Mouse (Mus musculus): ENCODE results near the gene Il11ra1. TPM values are rescaled to one million over a fixed set of nuclear protein-coding genes. Genes with fewer than 3 reads are reported as not detected.

Gene Il11ra1
- total RNA-seq (2023), result 1 to 10 TPM; 5.4 TPM

GRCm38 (mm10) chr4:41699783-41700182 is at the start of gene Il11ra1:
Il11ra1 (plus strand) TSS chr4:41699989.

GRCm38 (mm10) chr4:41696930-41697841 is 2.6 kb upstream of the Il11ra1 start, which contains the start of gene Cntfr:
Cntfr (minus strand) TSS chr4:41697089.

DNA sequence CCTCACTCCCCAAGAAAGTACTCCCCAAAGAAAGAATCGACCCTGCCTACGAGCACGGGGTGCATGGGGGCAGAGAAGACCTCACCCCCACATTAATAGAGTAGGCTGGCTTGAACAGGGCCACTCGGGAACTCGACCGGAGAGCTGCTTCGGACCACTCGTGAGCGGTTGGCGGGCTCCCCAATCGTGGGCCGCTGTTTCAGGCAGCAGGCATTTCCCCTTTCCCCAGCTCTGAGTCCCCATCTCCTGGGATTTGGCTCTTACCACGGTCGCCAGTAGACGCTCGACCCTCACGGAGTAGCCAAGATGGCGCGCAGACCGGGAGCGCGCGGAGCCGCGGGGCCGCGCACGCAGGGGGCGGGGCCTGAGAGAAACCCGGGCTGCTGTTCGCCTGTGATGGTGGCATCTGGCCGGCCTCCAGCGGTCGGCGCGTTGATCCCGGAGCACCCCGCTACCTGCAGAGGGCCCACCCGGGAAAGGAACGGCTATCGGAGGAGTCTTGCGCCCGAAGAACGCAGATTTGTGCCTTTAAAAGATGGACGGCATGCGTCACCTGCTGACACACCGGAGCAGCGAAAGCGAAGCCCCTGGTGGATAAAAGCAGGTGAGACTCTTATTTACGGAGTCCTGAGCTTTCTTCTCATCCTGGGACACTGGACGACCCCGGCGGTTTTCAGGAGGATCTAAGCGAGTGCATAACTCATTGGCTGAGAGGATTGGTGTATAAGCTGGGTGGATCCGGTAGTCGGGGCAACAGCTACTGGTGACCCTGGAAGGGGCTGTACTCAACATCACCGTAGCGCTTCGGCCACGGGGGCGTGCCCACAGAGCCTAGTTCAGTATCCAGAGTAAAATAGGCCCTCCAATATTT is 13.6 kb downstream of the Il11ra1 start, which contains the start of gene Rpp25l:
TSS of gene Rpp25l (minus strand) at position 338 of the 871 bp plus-strand sequence.

DNA sequence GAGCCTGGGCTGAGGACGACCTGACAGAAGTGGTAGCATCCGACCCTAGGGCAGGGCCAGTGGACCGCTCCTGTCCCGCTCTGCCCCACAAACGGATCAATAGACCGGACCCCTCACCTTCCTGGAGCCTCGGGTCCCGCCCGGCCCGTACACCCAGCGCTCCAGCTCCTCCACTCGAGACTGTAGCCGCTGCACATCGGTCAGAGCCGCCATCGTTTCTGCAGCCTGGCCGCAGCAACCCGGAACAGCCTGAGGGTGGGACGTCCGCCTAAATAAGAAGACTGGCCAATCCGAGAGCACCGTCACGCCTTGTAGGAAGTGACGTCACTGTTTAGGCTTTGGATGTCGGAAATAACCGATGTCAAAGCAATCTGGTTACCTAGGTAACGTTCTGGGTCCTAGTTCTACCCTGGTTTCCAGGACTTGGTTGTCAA is 23.1 kb downstream of the Il11ra1 start, which contains the start of gene Dctn3:
TSS of gene Dctn3 (minus strand) at position 253 of the 434 bp plus-strand sequence.

DNA sequence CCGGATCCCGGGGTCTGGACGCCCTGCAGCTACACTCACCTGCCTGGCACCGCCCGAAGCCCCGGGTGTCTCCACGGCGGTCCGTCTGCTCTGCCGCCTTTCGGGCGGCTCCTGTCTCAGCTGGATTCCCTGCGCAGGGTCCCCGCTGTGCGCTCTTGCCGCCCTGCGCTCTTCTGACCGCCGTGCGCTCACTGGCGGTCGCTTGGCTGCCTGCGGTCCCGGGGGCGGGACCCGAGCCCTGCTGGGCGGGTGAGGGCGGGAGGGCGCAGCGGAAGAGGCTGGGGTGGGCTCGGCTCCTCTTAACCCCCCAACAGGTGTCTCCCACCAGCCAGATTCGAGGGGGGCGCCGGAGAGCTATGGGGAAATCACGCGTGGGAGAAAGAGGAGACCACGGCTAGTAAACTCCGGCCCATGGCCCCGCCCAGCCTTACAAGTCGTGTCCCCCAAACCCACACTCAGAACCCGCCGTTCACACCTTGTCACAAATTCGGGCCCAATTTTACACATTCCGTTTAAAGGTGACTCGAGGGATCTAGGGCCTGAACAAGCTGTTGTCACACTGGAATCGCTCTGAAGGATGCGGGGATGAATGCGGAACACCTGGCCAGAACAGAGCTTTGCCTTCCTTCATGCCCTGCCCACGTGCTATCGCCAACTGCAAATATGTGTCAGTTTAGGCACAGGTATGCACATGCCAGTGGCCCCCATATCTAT is 31.4 kb downstream of the Il11ra1 start, which contains the start of gene Arid3c:
TSS of gene Arid3c (minus strand) at position 91 of the 714 bp plus-strand sequence.

DNA sequence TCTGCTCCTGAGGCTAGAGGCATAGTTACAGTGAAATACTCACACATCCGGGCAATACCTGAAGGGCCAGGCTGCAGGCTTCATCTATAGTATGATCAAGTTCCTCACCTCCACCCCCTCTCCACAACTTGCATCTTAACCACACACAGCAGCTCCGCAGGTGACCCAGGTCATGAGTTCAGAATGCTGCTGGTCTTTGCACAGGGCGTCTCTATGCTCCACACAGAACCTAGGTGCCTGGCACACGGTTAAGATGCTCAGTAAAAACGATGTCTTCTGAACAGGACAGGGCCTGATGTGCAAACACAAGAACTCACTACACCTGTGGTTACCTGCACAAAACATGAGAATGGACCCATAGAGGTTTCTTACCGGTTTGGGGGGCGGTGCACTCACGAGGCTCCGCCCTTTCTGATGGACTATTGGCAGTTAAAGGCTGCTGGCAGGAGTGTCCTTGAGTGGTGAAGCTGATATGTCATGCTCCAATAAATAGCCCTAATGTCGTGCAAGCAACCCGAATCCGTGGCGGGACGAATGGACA is 55.1 kb downstream of the Il11ra1 start, which contains the start of gene Galt:
TSS of gene Galt (plus strand) at position 432 of the 541 bp plus-strand sequence.

GRCm38 (mm10) chr4:41755338-41756305 is 55.8 kb downstream of the Il11ra1 start, which contains the start of gene Sigmar1:
Sigmar1 (minus strand) TSS chr4:41756157.

GRCm38 (mm10) chr4:41774002-41774401 is 74.2 kb downstream of the Il11ra1 start, which contains the start of gene Ccl27a:
Ccl27a (minus strand) TSS chr4:41774247.

Other genes with a start within 250 kb of the Il11ra1 start
- gene Kif24, start 235.1 kb upstream of the Il11ra1 start, total RNA-seq (2023), result 1 to 10 TPM; 8.9 TPM
- 1 to 10 TPM; 3.6 to 6.1 TPM for gene Nudt2, start 234.8 kb upstream of the Il11ra1 start, total RNA-seq (2023)
- gene AI464131, start 196.9 kb upstream of the Il11ra1 start, total RNA-seq (2023), result not detected
- not detected for gene 1110017D15Rik, start 182.7 kb upstream of the Il11ra1 start, total RNA-seq (2023)
- gene Fam219a, start 130.5 kb upstream of the Il11ra1 start, total RNA-seq (2023), result 10 to 100 TPM; 20.7 to 23.3 TPM
- gene Dnaic1, start 130.2 kb upstream of the Il11ra1 start, total RNA-seq (2023), result not detected
- not detected for gene Enho, start 59.7 kb upstream of the Il11ra1 start, total RNA-seq (2023)
- not detected for gene Cntfr, start 2.9 kb upstream of the Il11ra1 start, total RNA-seq (2023)
- gene Rpp25l, start 13.5 kb downstream of the Il11ra1 start, total RNA-seq (2023), result 10 to 100 TPM; 19.5 to 27.9 TPM
- 10 to 100 TPM; 66.2 to 72.3 TPM for gene Dctn3, start 23.2 kb downstream of the Il11ra1 start, total RNA-seq (2023)
- not detected for gene Arid3c, start 31.2 kb downstream of the Il11ra1 start, total RNA-seq (2023)
- 10 to 100 TPM; 26.2 to 27.0 TPM for gene Galt, start 55.2 kb downstream of the Il11ra1 start, total RNA-seq (2023)
- 10 to 100 TPM; 17.4 to 21.0 TPM for gene Sigmar1, start 56.2 kb downstream of the Il11ra1 start, total RNA-seq (2023)
- 1 to 10 TPM; 2.2 to 4.8 TPM for gene Ccl27a, start 74.3 kb downstream of the Il11ra1 start, total RNA-seq (2023)
- not detected for gene Gm21541, start 203.6 kb downstream of the Il11ra1 start, total RNA-seq (2023)
- 1 to 10 TPM in 1 of 2 experiments, under 1 TPM in 1; 0.99 to 1.3 TPM for gene Gm20878, start 241.6 kb downstream of the Il11ra1 start, total RNA-seq (2023)

Measured in neutrophil, adult 59 days (primary cell).